Mouse (Mus musculus) lung, adult 2 months (tissue): ENCODE results near the gene Cbx1.

ENCODE experiments used
- CTCF ChIP-seq: fragments of 200-500 bp; IDR thresholded peaks from 2 replicates; pipeline ENCODE4 v1.5.1; 2011; ENCODE audit warnings: mild to moderate bottlenecking, low read length, control low read depth; ENCODE audit not compliant: insufficient read depth
- POLR2A ChIP-seq: fragments of 200-500 bp; IDR thresholded peaks from 2 replicates; pipeline ENCODE4 v1.6.1; 2011; ENCODE audit warnings: low read depth, mild to moderate bottlenecking, control low read depth, low read length, borderline replicate concordance; ENCODE audit errors: extremely low read depth

DNA sequence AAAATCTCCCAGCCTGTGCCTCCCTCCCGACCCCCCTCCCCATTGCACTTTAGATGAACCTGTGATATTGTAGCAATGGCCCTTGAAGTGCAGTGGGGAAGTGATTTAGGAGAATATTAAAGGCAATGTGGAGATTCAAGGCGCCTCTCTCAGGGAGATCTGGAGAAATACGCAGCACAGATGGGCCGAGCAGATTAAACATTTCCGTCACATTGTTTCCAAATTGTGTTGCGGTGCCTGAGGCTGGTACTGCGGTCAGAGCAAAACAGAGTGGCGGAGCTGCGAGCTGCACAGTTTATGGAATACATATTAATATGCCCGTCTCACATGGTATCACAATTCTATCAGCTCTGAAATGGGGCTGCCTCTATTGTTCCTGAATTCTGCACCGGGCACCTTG lies 45.9 kb upstream of the Cbx1 start:
- TF ChIP-seq POLR2A (no peak), CTCF (no peak)
